Mouse (Mus musculus): ENCODE measurements at regions not wholly inside any gene's neighbourhood (a gene's known extent, or its start where the extent isn't known, plus 50 kb on each side); places are given as distances from the start of the nearest gene placed in this dataset.

- no peak for DNase-seq (ENCODE audit: extremely low read depth, low read depth, low spot score)
- Histone ChIP-seq H3K9ac (ENCODE audit: low read depth, low read length) (no peak overlapping the region), H3K36me3 (ENCODE audit: control insufficient read depth, insufficient read depth, low read length) (no peaks in the 10 kb centered on the region), H3K4me3 (ENCODE audit: insufficient read depth, low read depth, low read length) (no peak overlapping the region), H3K79me2 (ENCODE audit: control insufficient read depth, insufficient read depth, low read length) (no peaks in the 10 kb centered on the region), H3K27ac (replicated peaks; ENCODE audit: insufficient read depth, low read depth, low read length) (no peak overlapping the region), H3K27me3 (ENCODE audit: control insufficient read depth, insufficient read depth, low read length) (no peaks in the 10 kb centered on the region), H3K4me1 (ENCODE audit: control insufficient read depth, insufficient read depth, low read length) (peaks cover 2% of the 10 kb centered on the region; the same call in 1 of the 2 replicates)
- TF ChIP-seq CTCF (IDR thresholded peaks at IDR 0.05; ENCODE audit: low read depth, low read length) (no peak), POLR2A (IDR thresholded peaks at IDR 0.05; ENCODE audit: extremely low read depth, insufficient read depth, low read length) (no peak)
- WGBS = 52% methylated on average over 6 of the region's 6 CpGs
Observed at GRCm38 (mm10) chr13:55954346-55954745, 118.4 kb upstream of the Pitx1 start.

GRCm38 (mm10) chr13:55953426-55953825, 117.4 kb upstream of the Pitx1 start:
- H3K36me3 ChIP-seq (ENCODE audit: control insufficient read depth, insufficient read depth, low read length) = no peaks in the 10 kb centered on the region
- 85% methylated on average over 2 of the region's 2 CpGs for WGBS
- no peak for TF ChIP-seq CTCF (IDR thresholded peaks at IDR 0.05; ENCODE audit: low read depth, low read length)
- TF ChIP-seq POLR2A (IDR thresholded peaks at IDR 0.05; ENCODE audit: extremely low read depth, insufficient read depth, low read length) = no peak
- H3K4me1 ChIP-seq (ENCODE audit: control insufficient read depth, insufficient read depth, low read length) = peaks cover 2% of the 10 kb centered on the region; the same call in 1 of the 2 replicates
- no peak overlapping the region for H3K4me3 ChIP-seq (ENCODE audit: insufficient read depth, low read depth, low read length)
- no peak overlapping the region for H3K9ac ChIP-seq (ENCODE audit: low read depth, low read length)
- H3K27ac ChIP-seq (replicated peaks; ENCODE audit: insufficient read depth, low read depth, low read length) = no peak overlapping the region
- H3K79me2 ChIP-seq (ENCODE audit: control insufficient read depth, insufficient read depth, low read length) = no peaks in the 10 kb centered on the region
- no peaks in the 10 kb centered on the region for H3K27me3 ChIP-seq (ENCODE audit: control insufficient read depth, insufficient read depth, low read length)
- no peak for DNase-seq (ENCODE audit: extremely low read depth, low read depth, low spot score)

DNA sequence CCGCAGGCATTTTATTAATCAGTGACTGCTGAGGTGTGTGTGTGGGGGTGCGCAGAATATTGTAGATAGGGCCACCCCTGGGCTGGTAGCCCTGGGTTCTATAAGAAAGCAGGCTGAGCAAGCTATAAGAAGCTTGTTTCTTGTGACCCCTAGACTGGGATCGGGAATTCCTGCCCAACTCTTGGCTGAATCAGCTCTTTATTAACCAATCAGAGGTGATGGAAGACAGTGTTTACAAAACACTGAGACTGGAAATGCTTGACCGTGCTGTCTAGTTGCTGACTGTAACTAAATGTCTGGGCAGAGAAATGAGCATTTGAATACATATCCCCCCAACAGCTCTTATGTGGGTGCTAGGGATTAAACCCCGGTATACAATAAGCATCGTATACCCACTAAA, 114.8 kb upstream of the Pitx1 start:
- Histone ChIP-seq H3K9ac (ENCODE audit: low read depth, low read length) (no peak overlapping the region), H3K36me3 (ENCODE audit: control insufficient read depth, insufficient read depth, low read length) (no peaks in the 10 kb centered on the region), H3K4me3 (ENCODE audit: insufficient read depth, low read depth, low read length) (no peak overlapping the region), H3K27ac (replicated peaks; ENCODE audit: insufficient read depth, low read depth, low read length) (no peak overlapping the region), H3K27me3 (ENCODE audit: control insufficient read depth, insufficient read depth, low read length) (no peaks in the 10 kb centered on the region), H3K79me2 (ENCODE audit: control insufficient read depth, insufficient read depth, low read length) (no peaks in the 10 kb centered on the region), H3K4me1 (ENCODE audit: control insufficient read depth, insufficient read depth, low read length) (no peaks in the 10 kb centered on the region)
- 83% methylated on average over 6 of the region's 6 CpGs for WGBS
- no peak for DNase-seq (ENCODE audit: extremely low read depth, low read depth, low spot score)
- no peak for TF ChIP-seq CTCF (IDR thresholded peaks at IDR 0.05; ENCODE audit: low read depth, low read length)
- no peak for TF ChIP-seq POLR2A (IDR thresholded peaks at IDR 0.05; ENCODE audit: extremely low read depth, insufficient read depth, low read length)

- H3K27me3 ChIP-seq (ENCODE audit: control insufficient read depth, insufficient read depth, low read length) = no peaks in the 10 kb centered on the region
- 86% methylated on average over 9 of the region's 9 CpGs for WGBS
- no peaks in the 10 kb centered on the region for H3K36me3 ChIP-seq (ENCODE audit: control insufficient read depth, insufficient read depth, low read length)
- DNase-seq (ENCODE audit: extremely low read depth, low read depth, low spot score) = no peak
- no peak overlapping the region for H3K27ac ChIP-seq (replicated peaks; ENCODE audit: insufficient read depth, low read depth, low read length)
- H3K9ac ChIP-seq (ENCODE audit: low read depth, low read length) = no peak overlapping the region
- TF ChIP-seq CTCF (IDR thresholded peaks at IDR 0.05; ENCODE audit: low read depth, low read length) (no peak), POLR2A (IDR thresholded peaks at IDR 0.05; ENCODE audit: extremely low read depth, insufficient read depth, low read length) (no peak)
- H3K4me3 ChIP-seq (ENCODE audit: insufficient read depth, low read depth, low read length) = no peak overlapping the region
- H3K4me1 ChIP-seq (ENCODE audit: control insufficient read depth, insufficient read depth, low read length) = no peaks in the 10 kb centered on the region
- no peaks in the 10 kb centered on the region for H3K79me2 ChIP-seq (ENCODE audit: control insufficient read depth, insufficient read depth, low read length)
Observed at GRCm38 (mm10) chr13:55948591-55948990, 112.6 kb upstream of the Pitx1 start.

DNA sequence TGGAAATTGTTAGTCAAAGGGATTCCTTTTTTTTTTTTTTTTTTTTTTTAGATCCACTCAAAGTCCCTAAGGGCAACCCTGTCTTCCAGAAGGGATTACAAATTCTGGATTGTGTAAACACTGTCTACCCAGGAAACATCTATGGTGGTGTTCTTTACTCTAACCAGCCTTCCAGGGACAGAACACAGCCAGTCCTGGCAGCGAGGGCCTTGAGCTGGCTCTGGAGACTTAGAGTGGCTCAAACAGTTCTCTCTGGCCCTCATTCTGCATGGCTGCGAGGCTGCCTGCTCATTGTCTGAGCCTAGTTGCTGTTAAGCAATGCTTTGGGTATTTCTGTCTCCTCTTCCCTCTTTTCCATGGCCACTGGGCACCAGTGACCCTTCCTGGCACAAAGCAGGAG, 112.2 kb upstream of the Pitx1 start:
- no peaks in the 10 kb centered on the region for H3K27me3 ChIP-seq (ENCODE audit: control insufficient read depth, insufficient read depth, low read length)
- no peak for TF ChIP-seq CTCF (IDR thresholded peaks at IDR 0.05; ENCODE audit: low read depth, low read length)
- no peak for TF ChIP-seq POLR2A (IDR thresholded peaks at IDR 0.05; ENCODE audit: extremely low read depth, insufficient read depth, low read length)
- H3K79me2 ChIP-seq (ENCODE audit: control insufficient read depth, insufficient read depth, low read length) = no peaks in the 10 kb centered on the region
- no peak overlapping the region for H3K4me3 ChIP-seq (ENCODE audit: insufficient read depth, low read depth, low read length)
- H3K4me1 ChIP-seq (ENCODE audit: control insufficient read depth, insufficient read depth, low read length) = no peaks in the 10 kb centered on the region
- H3K9ac ChIP-seq (ENCODE audit: low read depth, low read length) = no peak overlapping the region
- no peaks in the 10 kb centered on the region for H3K36me3 ChIP-seq (ENCODE audit: control insufficient read depth, insufficient read depth, low read length)
- no peak for DNase-seq (ENCODE audit: extremely low read depth, low read depth, low spot score)
- H3K27ac ChIP-seq (replicated peaks; ENCODE audit: insufficient read depth, low read depth, low read length) = no peak overlapping the region
- WGBS = 76% methylated on average over 2 of the region's 2 CpGs

DNA sequence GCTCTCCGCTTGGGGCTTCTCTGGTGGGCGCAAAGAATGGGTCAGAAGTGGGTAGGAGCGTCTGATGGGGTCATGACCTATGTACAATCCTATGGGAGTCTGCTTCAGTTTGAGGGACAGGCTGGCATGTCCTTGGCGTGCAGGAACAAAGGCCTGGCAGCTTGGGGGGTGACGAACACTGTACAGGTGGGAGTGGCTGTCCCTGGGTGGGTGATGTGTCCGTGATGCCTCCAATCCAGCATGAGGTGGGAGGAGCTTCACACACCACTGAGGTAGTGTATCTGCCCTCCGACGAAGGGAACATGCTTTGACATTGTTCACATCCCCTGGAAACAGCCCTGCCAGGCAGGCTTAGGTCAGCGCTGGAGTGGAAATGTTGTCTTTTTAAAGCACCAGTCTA, 101.4 kb upstream of the Pitx1 start:
- Histone ChIP-seq H3K27me3 (ENCODE audit: control insufficient read depth, insufficient read depth, low read length) (no peaks in the 10 kb centered on the region), H3K4me1 (ENCODE audit: control insufficient read depth, insufficient read depth, low read length) (no peaks in the 10 kb centered on the region), H3K9ac (ENCODE audit: low read depth, low read length) (no peak overlapping the region), H3K36me3 (ENCODE audit: control insufficient read depth, insufficient read depth, low read length) (no peaks in the 10 kb centered on the region), H3K4me3 (ENCODE audit: insufficient read depth, low read depth, low read length) (no peak overlapping the region), H3K27ac (replicated peaks; ENCODE audit: insufficient read depth, low read depth, low read length) (no peak overlapping the region), H3K79me2 (ENCODE audit: control insufficient read depth, insufficient read depth, low read length) (no peaks in the 10 kb centered on the region)
- no peak for DNase-seq (ENCODE audit: extremely low read depth, low read depth, low spot score)
- WGBS = 90% methylated on average over 9 of the region's 9 CpGs
- TF ChIP-seq POLR2A (IDR thresholded peaks at IDR 0.05; ENCODE audit: extremely low read depth, insufficient read depth, low read length) = no peak
- TF ChIP-seq CTCF (IDR thresholded peaks at IDR 0.05; ENCODE audit: low read depth, low read length) = no peak

All from liver, adult 2 months (tissue).